Mouse (Mus musculus) MEL (cell line): ENCODE results near the gene Slc9a3r1.

Experiments used
- CTCF ChIP-seq, 3 experiments: IDR thresholded peaks in 2 of 3; conservative IDR thresholded peaks in 1 of 3; 2 replicates each; pipeline ENCODE4 v1.5.1; 2011 to 2012; ENCODE audit warnings: low read length in 3 of 3, low read depth in 2 of 3, mild to moderate bottlenecking in 2 of 3, improper control_type of control experiment in 1 of 3, inconsistent platforms in 1 of 3, mixed read lengths in 1 of 3, moderate library complexity in 1 of 3; ENCODE audit not compliant: control insufficient read depth in 1 of 3, insufficient read depth in 1 of 3, poor library complexity in 1 of 3, severe bottlenecking in 1 of 3
- EP300 ChIP-seq, 2 experiments: IDR thresholded peaks; 2 replicates each; pipeline ENCODE4 v1.6.1; 2011; ENCODE audit warnings: improper control_type of control experiment in 2 of 2, low read length in 2 of 2, low read depth in 1 of 2, mild to moderate bottlenecking in 1 of 2
- GABPA ChIP-seq: IDR thresholded peaks from 2 replicates; pipeline ENCODE4 v1.6.1; 2012; ENCODE audit warnings: low read depth, mild to moderate bottlenecking, inconsistent platforms, low read length, improper control_type of control experiment, moderate library complexity
- MAX ChIP-seq: IDR thresholded peaks from 2 replicates; pipeline ENCODE4 v1.6.1; 2011; ENCODE audit warnings: low read length, improper control_type of control experiment
- MYB ChIP-seq: IDR thresholded peaks from 2 replicates; pipeline ENCODE4 v1.6.1; 2011; ENCODE audit warnings: mild to moderate bottlenecking, low read depth, low read length, improper control_type of control experiment
- UBTF ChIP-seq: IDR thresholded peaks from 2 replicates; pipeline ENCODE4 v1.6.1; 2012; ENCODE audit warnings: low read depth, mild to moderate bottlenecking, inconsistent platforms, low read length, improper control_type of control experiment, moderate library complexity, borderline replicate concordance; ENCODE audit not compliant: insufficient read depth

- TF ChIP-seq MAX (no peak), EP300 (IDR thresholded peaks at IDR 0.05; ENCODE audit: low read depth in 1 of 2, low read length in 2 of 2) (no peak), GABPA (no peak), CTCF (IDR thresholded peaks at IDR 0.05 in 2 of 3, conservative IDR thresholded peaks at IDR 0.05 in 1 of 3; ENCODE audit: control insufficient read depth in 1 of 3, insufficient read depth in 1 of 3, low read depth in 2 of 3, low read length in 3 of 3, poor library complexity in 1 of 3, severe bottlenecking in 1 of 3) (no peak), UBTF (no peak), MYB (no peak)
Observed at GRCm38 (mm10) chr11:115166776-115167175, 3.6 kb downstream of the Slc9a3r1 start.
